Mouse (Mus musculus) adrenal gland, postnatal 4 days (tissue): ENCODE results near the gene Micall1. TPM values are rescaled to one million over a fixed set of nuclear protein-coding genes. Genes with fewer than 3 reads are reported as not detected.

Experiments
- DNase-seq, 2 experiments: peaks; one replicate each; pipeline ENCODE4 v3.0.0; 2021 to 2022; ENCODE audit warnings: low spot score in 2 of 2, mixed read lengths in 2 of 2
- total RNA-seq, 2 experiments: library from RNA; stranded (reverse); gene quantifications; 2 replicates each; pipeline ENCODE4 v1.2.3; 2021

Gene Micall1
- total RNA-seq, 2 experiments from 2014 or later = 36.0 to 40.2 TPM

GRCm38 (mm10) chr15:79166712-79167111, 58.0 kb downstream of the Micall1 start:
- DNase-seq = no peak

- no peak for DNase-seq
Observed at GRCm38 (mm10) chr15:79176905-79177304, 68.2 kb downstream of the Micall1 start.

GRCm38 (mm10) chr15:79185213-79185612, 76.5 kb downstream of the Micall1 start:
- DNase-seq = no peak

Other genes starting within 250 kb of the Micall1 start
- gene Gga1, start 231.7 kb upstream of the Micall1 start, total RNA-seq = 10 to 100 TPM; 58.8 to 65.5 TPM
- not detected for gene Gm49510, start 209.2 kb upstream of the Micall1 start, total RNA-seq
- 10 to 100 TPM; 25.3 to 26.0 TPM for gene Sh3bp1, start 209.1 kb upstream of the Micall1 start, total RNA-seq
- 1 to 10 TPM; 9.8 to 9.9 TPM for gene Pdxp, start 195.0 kb upstream of the Micall1 start, total RNA-seq
- gene Lgals1, start 182.2 kb upstream of the Micall1 start, total RNA-seq = 100 to 1,000 TPM; 382 to 438 TPM
- 10 to 100 TPM; 40.0 to 47.3 TPM for gene Nol12, start 174.0 kb upstream of the Micall1 start, total RNA-seq
- gene Triobp, start 161.2 kb upstream of the Micall1 start, total RNA-seq = 100 to 1,000 TPM in 1 of 2 experiments, 10 to 100 TPM in 1; 96.9 to 112 TPM
- 100 to 1,000 TPM; 361 to 374 TPM for gene H1f0, start 80.4 kb upstream of the Micall1 start, total RNA-seq
- gene Galr3, start 67.0 kb upstream of the Micall1 start, total RNA-seq = 1 to 10 TPM in 1 of 2 experiments, under 1 TPM in 1; 0.65 to 1.1 TPM
- gene Ankrd54, start 46.0 kb upstream of the Micall1 start, total RNA-seq = 10 to 100 TPM; 23.8 to 29.7 TPM
- 100 to 1,000 TPM; 158 to 162 TPM for gene Eif3l, start 33.7 kb upstream of the Micall1 start, total RNA-seq
- 100 to 1,000 TPM; 134 to 142 TPM for gene Polr2f, start 32.1 kb downstream of the Micall1 start, total RNA-seq
- 1 to 10 TPM; 8.0 to 9.0 TPM for gene 1700088E04Rik, start 32.4 kb downstream of the Micall1 start, total RNA-seq
- 10 to 100 TPM in 1 of 2 experiments, 1 to 10 TPM in 1; 9.5 to 12.3 TPM for gene Sox10, start 56.3 kb downstream of the Micall1 start, total RNA-seq
- gene Pick1, start 120.3 kb downstream of the Micall1 start, total RNA-seq = 10 to 100 TPM; 32.1 to 33.2 TPM
- gene Gm49486, start 120.5 kb downstream of the Micall1 start, total RNA-seq = under 1 TPM; 0.17 to 0.70 TPM
- gene Slc16a8, start 145.9 kb downstream of the Micall1 start, total RNA-seq = under 1 TPM; 0.17 TPM
- 1 to 10 TPM; 2.3 to 5.5 TPM for gene Baiap2l2, start 176.6 kb downstream of the Micall1 start, total RNA-seq
- gene Pla2g6, start 219.5 kb downstream of the Micall1 start, total RNA-seq = 10 to 100 TPM; 25.3 to 28.2 TPM
- gene Maff, start 237.7 kb downstream of the Micall1 start, total RNA-seq = 1 to 10 TPM; 3.2 to 4.6 TPM